Mouse (Mus musculus) heart, embryonic 12.5 days (tissue): ENCODE measurements at regions not wholly inside any gene's neighbourhood (a gene's known extent, or its start where the extent isn't known, plus 50 kb on each side); places are given as distances from the start of the nearest gene placed in this dataset.

Experiments
- ATAC-seq: fragments of 200-750 bp; cut with Nextera tagmentation; 2 replicates; pipeline ENCODE4 v1.8.0; 2017; ENCODE audit warnings: moderate TSS enrichment, moderate library complexity; ENCODE audit not compliant: insufficient number of reproducible peaks, low FRiP score
- H3K27ac ChIP-seq: fragments of 300-500 bp; sonication (generic); 2 replicates; pipeline ENCODE4 v1.5.1; 2016; ENCODE audit warnings: mild to moderate bottlenecking, moderate library complexity; ENCODE audit not compliant: poor library complexity, severe bottlenecking
- H3K27me3 ChIP-seq: fragments of 300-500 bp; sonication (generic); replicated peaks from 2 replicates; pipeline ENCODE4 v1.6.1; 2016; ENCODE audit warnings: mild to moderate bottlenecking, moderate library complexity
- H3K36me3 ChIP-seq: fragments of 300-500 bp; sonication (generic); 2 replicates; pipeline ENCODE4 v1.6.1; 2016; ENCODE audit warnings: mild to moderate bottlenecking, moderate library complexity
- H3K4me1 ChIP-seq: fragments of 300-500 bp; sonication (generic); replicated peaks from 2 replicates; pipeline ENCODE4 v1.6.1; 2016; ENCODE audit warnings: mild to moderate bottlenecking
- H3K4me2 ChIP-seq: fragments of 300-500 bp; sonication (generic); 2 replicates; pipeline ENCODE4 v1.6.1; 2016; ENCODE audit warnings: mild to moderate bottlenecking, moderate library complexity
- H3K4me3 ChIP-seq: fragments of 300-500 bp; sonication (generic); 2 replicates; pipeline ENCODE4 v1.5.1; 2016; ENCODE audit warnings: mild to moderate bottlenecking
- H3K9ac ChIP-seq: fragments of 300-500 bp; sonication (generic); 2 replicates; pipeline ENCODE4 v1.6.1; 2016; ENCODE audit warnings: mild to moderate bottlenecking, moderate library complexity
- H3K9me3 ChIP-seq: fragments of 300-500 bp; sonication (generic); replicated peaks from 2 replicates; pipeline ENCODE4 v1.6.1; 2016; ENCODE audit warnings: mild to moderate bottlenecking, moderate library complexity
- WGBS: fragments of 180-500 bp; shearing (Covaris S2); methylation state at CpG from one replicate; pipeline ENCODE4 v1.1.7; 2016; 5-methylcytosine and 5-hydroxymethylcytosine counted together

DNA sequence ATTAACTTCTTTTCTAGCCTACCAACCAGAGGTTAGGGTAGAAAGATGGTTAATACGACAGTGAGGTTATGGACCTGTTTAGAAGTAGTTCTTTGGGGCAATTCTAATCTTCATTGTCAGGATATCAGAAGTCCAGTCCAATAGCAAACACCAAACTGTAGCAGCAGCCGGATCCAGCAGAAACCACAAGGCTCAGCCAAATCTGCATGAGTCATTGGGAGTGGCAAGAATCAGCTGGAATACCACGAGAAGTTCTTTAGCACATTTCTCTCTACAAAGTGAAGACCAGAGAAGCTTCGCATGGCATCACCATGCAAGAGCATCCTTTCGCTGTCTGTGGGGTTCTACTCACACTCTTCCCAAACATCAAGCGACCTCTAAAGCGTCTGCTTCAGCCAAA, 61.9 kb upstream of the Ssr3 start:
- Histone ChIP-seq H3K27me3 (no peaks in the 10 kb centered on the region), H3K4me2 (no peak overlapping the region), H3K27ac (no peak overlapping the region), H3K9me3 (0 out of 2 replicates have a peak, but pooled peaks cover 8% of the 10 kb centered on the region), H3K4me3 (no peak overlapping the region), H3K9ac (no peak overlapping the region), H3K36me3 (no peaks in the 10 kb centered on the region), H3K4me1 (peaks cover 13% of the 10 kb centered on the region)
- ATAC-seq, result no peak
- 86% methylated on average over 7 of the region's 7 CpGs for WGBS

DNA sequence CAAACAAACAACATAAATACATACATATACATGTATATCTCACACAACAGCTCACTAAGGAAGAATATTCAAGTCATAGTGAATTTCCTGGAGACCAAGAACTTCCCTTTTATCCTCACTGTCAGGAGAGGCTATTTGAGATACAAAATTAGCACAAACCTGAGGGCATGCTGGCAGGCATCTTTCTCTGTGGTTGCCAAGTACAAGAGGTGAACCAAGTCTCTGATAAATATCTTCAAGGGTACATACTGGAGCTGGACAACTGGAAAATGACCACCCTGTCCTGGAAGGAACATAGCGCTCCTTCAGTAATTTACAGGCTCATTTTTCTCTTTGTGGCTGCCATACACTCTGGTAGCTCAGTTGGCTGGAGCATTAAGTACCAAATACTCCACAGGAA, 56.8 kb upstream of the Ssr3 start:
- Histone ChIP-seq H3K4me3 (no peak overlapping the region), H3K9ac (no peak overlapping the region), H3K4me2 (no peak overlapping the region), H3K36me3 (no peaks in the 10 kb centered on the region), H3K4me1 (no peaks in the 10 kb centered on the region), H3K27ac (no peak overlapping the region), H3K27me3 (no peaks in the 10 kb centered on the region), H3K9me3 (0 out of 2 replicates have a peak, but pooled peaks cover 4% of the 10 kb centered on the region)
- ATAC-seq, result no peak
- 81% methylated on average over 1 of the region's 1 CpGs for WGBS

DNA sequence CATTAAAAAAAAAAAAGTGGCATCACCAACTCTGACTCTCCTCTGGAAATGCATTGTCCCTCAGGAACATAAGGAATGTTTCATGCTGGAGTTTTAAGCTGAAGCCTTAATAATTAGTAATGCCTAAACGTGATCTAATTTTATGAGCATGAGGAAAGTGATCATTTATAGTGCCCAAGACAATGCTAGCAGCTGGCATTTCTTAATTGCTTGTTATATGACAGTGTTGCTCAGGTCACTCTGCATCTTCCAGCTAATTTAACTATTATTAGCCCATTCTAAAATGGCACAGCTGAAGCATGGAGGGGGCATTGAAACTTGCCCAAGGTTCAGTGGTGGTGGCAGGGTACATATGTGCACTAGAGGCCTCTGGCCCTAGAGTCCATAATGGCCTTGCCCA, 51.3 kb upstream of the Ssr3 start:
- Histone ChIP-seq H3K9ac (no peak overlapping the region), H3K27me3 (no peaks in the 10 kb centered on the region), H3K27ac (no peak overlapping the region), H3K4me2 (no peak overlapping the region), H3K36me3 (no peaks in the 10 kb centered on the region), H3K4me1 (peaks cover 18% of the 10 kb centered on the region), H3K9me3 (no peaks in the 10 kb centered on the region), H3K4me3 (no peak overlapping the region)
- WGBS, result 82% methylated on average over 1 of the region's 1 CpGs
- no peak for ATAC-seq

DNA sequence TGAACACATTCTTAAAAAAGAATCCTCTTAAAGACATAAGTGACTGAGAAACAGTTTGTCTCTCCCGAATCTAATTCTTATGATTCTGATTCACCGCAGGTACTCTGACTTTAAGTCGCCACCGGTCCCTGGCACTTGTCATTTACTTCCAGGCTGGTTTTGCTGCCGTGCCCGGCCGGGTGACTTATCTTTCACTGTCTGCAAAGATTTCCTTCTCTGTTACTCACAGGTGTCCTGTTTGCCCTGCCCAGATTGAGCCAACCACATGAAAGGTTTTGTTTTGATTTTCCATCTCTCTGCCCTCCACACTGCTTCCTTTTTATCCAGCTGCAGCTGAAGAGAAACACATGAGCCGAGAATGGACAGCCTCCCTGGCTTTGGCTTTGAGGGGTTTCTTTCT, 50.5 kb upstream of the Ssr3 start:
- Histone ChIP-seq H3K9me3 (no peaks in the 10 kb centered on the region), H3K36me3 (no peaks in the 10 kb centered on the region), H3K27me3 (no peaks in the 10 kb centered on the region), H3K4me2 (no peak overlapping the region), H3K4me1 (peaks cover 21% of the 10 kb centered on the region), H3K27ac (no peak overlapping the region), H3K9ac (no peak overlapping the region), H3K4me3 (no peak overlapping the region)
- 45% methylated on average over 8 of the region's 8 CpGs for WGBS
- no peak for ATAC-seq

DNA sequence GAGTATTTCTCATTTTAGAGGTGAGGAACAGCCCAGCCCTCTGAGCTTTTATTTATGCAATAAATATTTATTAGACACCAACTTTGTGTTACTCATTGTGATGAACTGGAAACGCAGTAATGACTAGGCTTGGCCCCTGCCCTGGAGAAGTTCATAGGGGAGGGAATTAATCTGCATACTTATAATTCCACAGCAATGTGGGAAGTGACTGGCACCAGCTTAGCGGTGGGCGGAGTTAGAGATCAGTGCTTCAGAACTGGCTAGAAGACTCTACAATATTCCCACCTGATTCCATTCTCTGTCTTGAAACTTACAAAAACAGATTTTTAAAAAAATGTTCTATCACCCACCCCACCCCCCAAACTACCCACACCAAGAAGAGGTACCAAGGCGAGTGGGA, 49.8 kb upstream of the Ssr3 start:
- H3K9ac ChIP-seq, result no peak overlapping the region
- no peaks in the 10 kb centered on the region for H3K27me3 ChIP-seq
- no peak for ATAC-seq
- no peak overlapping the region for H3K4me2 ChIP-seq
- H3K9me3 ChIP-seq, result no peaks in the 10 kb centered on the region
- no peak overlapping the region for H3K27ac ChIP-seq
- WGBS, result 62% methylated on average over 4 of the region's 4 CpGs
- peaks cover 21% of the 10 kb centered on the region for H3K4me1 ChIP-seq
- H3K36me3 ChIP-seq, result no peaks in the 10 kb centered on the region
- H3K4me3 ChIP-seq, result no peak overlapping the region
